Mouse (Mus musculus) heart, postnatal 36 days (tissue): Measurements from ENCODE around the gene Dmrtb1. TPM values are rescaled to one million over a fixed set of nuclear protein-coding genes. Genes with fewer than 3 reads are reported as not detected.
A peak's percentile ranks its signal among the peaks of the same experiment; 100 is the strongest.

ENCODE experiments used
- DNase-seq, 2 experiments: peaks; one replicate each; pipeline ENCODE4 v3.0.0; 2021 to 2022
- intact Hi-C: fragments of 180-260 bp; cut with DNase I; formaldehyde crosslinking; loops from one replicate; pipeline ENCODE4 v1.15.1; 2025
- total RNA-seq, 2 experiments: library from RNA; stranded (reverse); gene quantifications; 2 replicates each; pipeline ENCODE4 v1.2.3; 2021

The Dmrtb1 gene
- total RNA-seq, 2 experiments from 2014 or later: not detected

GRCm38 (mm10) chr4:107683006-107683756 is 849 bp downstream of the Dmrtb1 start:
- intact Hi-C loops: no loop called here
- no peak for DNase-seq

- intact Hi-C loops: no loop called here
- DNase-seq: no peak
Observed at GRCm38 (mm10) chr4:107681099-107681849, 2.8 kb downstream of the Dmrtb1 start.

DNA sequence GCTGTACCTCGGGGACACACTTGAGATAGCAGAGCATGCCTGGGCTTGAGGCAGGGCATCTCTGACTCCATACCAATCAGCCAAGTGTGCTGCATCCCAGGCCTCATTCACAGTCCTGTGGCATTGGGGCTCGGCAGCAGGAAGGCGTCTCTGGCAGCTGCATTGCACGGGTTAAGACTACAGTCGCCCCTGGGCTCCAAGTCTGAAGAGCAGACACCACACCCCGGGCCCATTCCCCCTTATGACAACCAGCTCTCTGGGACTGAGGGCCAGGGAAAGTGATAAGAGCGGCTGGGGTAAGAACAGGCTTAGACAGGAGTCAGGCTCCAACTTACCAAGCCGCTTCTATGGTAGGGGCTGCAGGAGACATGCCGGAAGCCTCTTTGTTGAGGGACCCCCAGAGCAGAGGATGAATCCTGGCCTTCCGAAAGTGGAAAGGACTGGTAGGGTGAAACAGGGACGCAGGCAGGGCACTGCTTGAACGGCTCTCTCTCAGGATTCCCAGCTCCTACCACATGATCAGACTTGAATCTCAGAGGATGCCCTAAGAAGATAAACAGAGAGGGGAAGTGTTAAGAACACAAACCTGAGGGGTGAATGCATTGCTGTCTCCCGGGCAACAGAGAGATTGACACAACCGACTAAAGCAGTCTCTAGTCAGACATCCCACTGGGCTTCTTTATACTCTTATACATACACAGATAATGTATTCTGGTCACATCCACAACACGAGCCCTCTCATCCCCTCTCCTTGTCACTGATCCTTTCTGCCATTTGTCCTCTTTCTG is 3.5 kb downstream of the Dmrtb1 start:
- intact Hi-C loops: no loop called here
- DNase-seq: no peak

DNA sequence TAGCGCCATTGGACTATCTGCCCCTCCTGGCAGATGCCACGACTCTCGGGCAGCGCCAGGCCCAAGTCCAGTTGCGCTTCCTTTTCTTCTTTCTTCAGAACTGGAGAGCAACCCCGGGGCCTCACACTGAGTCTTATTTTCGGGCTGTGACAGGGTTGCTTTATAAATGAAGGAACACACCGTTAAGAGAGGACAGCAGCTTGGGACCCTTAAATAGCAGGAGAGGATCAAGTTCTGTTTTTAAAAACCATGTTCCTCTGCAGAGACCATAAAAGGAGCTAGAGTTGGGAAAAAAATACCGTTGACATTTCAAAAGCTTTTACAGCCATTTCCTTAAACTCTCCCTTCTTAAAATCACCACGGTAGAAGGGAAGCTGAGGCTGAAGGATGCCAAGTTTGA is 8.4 kb downstream of the Dmrtb1 start:
- intact Hi-C loops: no loop called here
- no peak for DNase-seq

GRCm38 (mm10) chr4:107674322-107674644 is 9.7 kb downstream of the Dmrtb1 start:
- intact Hi-C loops: no loop called here
- no peak for DNase-seq

- intact Hi-C loops: no loop called here
- peak; percentile 56 to 69 for DNase-seq
Observed at GRCm38 (mm10) chr4:107673638-107674321, 10.2 kb downstream of the Dmrtb1 start.

DNA sequence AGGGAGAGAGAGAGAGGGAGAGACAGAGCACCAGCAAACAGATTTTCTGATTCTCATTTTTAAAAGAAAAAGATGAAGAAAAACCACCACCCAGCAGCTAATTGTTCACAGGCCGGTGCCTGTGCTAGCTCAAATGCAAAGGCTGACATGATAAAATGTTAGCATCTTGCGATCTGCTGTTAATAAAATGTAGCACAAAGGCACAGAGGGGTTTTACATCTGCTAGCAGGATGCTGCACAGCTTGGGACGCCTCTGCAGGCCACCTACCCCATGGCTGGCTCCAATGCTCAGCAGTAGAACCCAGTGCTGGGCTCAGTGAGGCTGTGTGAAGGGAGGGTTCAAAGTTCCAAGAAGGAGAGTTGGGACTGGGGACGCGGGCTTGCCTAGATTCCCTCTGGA is 13.3 kb downstream of the Dmrtb1 start:
- intact Hi-C loops: no loop called here

DNA sequence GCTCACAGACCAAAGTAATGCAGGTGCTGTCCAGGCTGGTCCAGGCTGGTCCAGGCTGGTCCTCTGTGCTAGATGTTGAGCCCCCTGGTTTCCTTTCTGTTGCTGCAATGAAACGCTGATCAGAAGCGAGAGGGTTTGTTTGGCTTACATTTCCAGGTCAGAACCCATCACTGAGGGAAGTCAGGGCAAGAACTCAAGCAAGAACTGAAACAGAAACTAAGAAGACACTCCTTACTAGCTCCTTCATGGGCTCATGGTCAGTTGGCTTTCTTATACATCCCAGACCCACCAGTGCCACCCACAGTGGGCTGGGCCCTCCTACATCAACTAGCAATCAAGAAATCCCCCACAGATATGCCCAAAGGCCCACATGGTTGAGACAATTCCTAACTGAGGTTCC is 15.5 kb downstream of the Dmrtb1 start:
- intact Hi-C loops: no loop called here
- DNase-seq: no peak

More for the DNA sequence above, 13.3 kb downstream of the Dmrtb1 start:
- DNase-seq: no peak

DNA sequence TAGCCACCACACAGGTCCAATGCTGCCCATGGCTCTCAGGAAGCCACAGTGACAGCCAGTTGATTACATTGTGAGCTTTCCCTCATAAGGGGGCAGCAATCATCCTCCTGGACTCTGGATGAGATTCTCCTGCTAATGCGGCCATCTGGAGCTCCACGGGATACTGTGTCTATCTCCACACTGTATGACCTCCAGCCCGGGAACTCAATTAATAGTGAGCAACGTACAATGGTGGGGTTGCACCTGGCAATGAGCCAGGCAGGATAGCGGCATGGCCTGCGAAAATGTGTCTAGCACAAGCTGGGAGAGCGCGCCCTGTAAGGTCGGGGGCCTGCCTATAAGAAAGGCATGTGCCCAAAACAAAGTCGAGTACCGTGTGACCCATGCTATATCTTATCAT is 23.4 kb downstream of the Dmrtb1 start:
- intact Hi-C loops: no loop called here
- no peak for DNase-seq

- DNase-seq: no peak
- intact Hi-C loops: loop anchor here (1.0 kb wide), 1 partner anchor 231 kb away; no protein-coding TSS in a partner anchor
Observed at GRCm38 (mm10) chr4:107653280-107653643, 30.8 kb downstream of the Dmrtb1 start.

- intact Hi-C loops: loop anchor here (1.0 kb wide), 1 partner anchor 230 kb away; no protein-coding TSS in a partner anchor
- peak; percentile 59 to 73 for DNase-seq
Observed at GRCm38 (mm10) chr4:107652598-107653279, 31.3 kb downstream of the Dmrtb1 start.

- intact Hi-C loops: no loop called here
- DNase-seq: no peak
Observed at GRCm38 (mm10) chr4:107651021-107651496, 33.0 kb downstream of the Dmrtb1 start.

- intact Hi-C loops: no loop called here
- DNase-seq: no peak
Observed at GRCm38 (mm10) chr4:107648959-107649485, 35.0 kb downstream of the Dmrtb1 start.

DNA sequence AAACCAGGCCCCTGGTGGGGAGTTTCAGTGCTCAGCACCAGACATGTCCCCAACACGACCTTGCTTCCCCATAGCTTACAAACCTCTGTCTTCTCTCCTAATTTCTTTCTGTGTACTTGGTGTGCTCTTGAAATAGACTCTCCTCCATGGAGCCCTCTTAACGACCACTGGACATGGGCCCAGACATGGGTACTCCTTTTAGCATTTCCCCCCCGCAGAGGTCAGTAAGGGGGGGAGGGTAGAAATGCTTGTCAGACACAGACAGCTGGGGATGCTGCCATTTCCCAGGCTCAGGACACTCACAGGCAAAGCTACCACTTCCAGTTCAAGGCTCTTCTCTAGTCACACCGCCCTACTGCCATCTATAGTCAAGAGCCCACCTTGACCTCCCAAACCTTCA is 42.4 kb downstream of the Dmrtb1 start:
- no peak for DNase-seq
- intact Hi-C loops: no loop called here

DNA sequence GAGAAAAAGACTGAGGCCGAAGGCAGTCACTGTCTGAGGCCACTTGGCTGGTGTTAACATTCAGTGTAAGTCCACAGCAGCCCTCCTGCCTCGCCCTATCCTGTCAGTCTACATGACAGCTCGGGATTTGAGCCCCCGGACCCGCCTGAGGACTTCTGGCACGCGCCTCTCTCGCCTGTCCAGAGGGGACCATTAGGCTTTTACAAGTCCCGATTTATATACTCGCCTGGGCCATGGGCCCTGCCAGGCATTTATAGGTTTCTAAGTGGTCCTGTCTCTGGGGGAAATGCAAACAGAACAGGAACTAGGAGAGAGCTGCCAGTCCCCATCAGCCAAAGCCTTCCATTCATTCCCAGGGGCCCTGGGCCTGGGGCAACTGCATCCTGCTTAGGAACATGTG is 45.7 kb downstream of the Dmrtb1 start:
- intact Hi-C loops: loop anchor here (5.0 kb wide), 2 partner anchors 146 to 216 kb away; no protein-coding TSS in a partner anchor
- no peak for DNase-seq

DNA sequence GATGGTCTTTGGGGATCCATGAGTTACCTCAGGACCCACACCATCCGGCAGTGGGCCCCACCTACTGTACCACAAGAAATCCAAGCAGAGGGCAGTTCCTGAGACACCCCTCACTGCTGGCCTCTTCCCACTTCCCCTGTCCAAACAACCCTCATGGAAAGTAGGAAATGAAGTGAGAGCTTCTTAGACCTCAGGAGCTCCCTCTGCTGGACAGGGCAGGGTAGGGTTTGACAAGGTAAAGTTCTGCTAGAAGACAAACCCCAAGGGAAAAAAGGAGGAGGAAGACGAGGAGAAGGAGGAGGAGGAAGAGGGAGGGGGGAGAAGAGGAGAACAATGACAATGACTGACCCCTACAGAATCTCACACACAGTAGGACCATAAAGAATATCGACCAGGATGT is 46.4 kb downstream of the Dmrtb1 start:
- peak; percentile 14 to 27 for DNase-seq
- intact Hi-C loops: loop anchor here (5.0 kb wide), 2 partner anchors 145 to 215 kb away; no protein-coding TSS in a partner anchor

GRCm38 (mm10) chr4:107636099-107636498 is 47.9 kb downstream of the Dmrtb1 start:
- DNase-seq: no peak
- intact Hi-C loops: loop anchor here (5.0 kb wide), 2 partner anchors 144 to 214 kb away; no protein-coding TSS in a partner anchor

- intact Hi-C loops: loop anchor here (5.0 kb wide), 2 partner anchors 142 to 212 kb away; no protein-coding TSS in a partner anchor
- no peak for DNase-seq
Observed at GRCm38 (mm10) chr4:107634631-107635030, 49.4 kb downstream of the Dmrtb1 start.

- intact Hi-C loops: no loop called here
- no peak for DNase-seq
Observed at GRCm38 (mm10) chr4:107628921-107629411, 55.1 kb downstream of the Dmrtb1 start.
